Mouse (Mus musculus): ENCODE data around the gene Tmem40.

DNA sequence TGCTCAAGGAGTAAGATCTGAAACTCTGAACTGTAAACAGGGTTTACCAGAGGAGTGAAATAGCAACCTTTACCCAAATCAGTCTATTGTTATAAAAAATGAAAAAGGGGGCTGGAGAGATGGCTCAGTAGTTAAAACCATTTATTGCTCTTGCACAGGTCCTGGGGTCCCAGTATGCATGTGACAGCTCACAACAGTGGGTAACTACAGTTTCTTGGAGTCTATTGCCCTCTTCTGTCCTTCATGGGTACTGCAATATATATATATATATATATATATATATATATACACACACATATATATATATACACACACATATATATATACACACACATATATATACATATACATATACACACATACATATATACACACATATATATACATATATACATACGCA is 10.4 kb upstream of the Tmem40 start:
- TF ChIP-seq RCOR1 (conservative IDR thresholded peaks at IDR 0.05; ENCODE audit: low read depth, low read length) (no peak), CTCF (conservative IDR thresholded peaks at IDR 0.05 in 1 of 2, IDR thresholded peaks at IDR 0.05 in 1 of 2; ENCODE audit: low read depth in 2 of 2, low read length in 2 of 2) (peak in 1 of 2 experiments; percentile 44; a peak in 2 of 4 replicates), CHD1 (IDR thresholded peaks at IDR 0.05; ENCODE audit: low read depth, low read length) (no peak), POLR2A (IDR thresholded peaks at IDR 0.05; ENCODE audit: low read depth, low read length) (no peak), ELF1 (IDR thresholded peaks at IDR 0.05; ENCODE audit: low read depth, low read length) (no peak), NELFE (IDR thresholded peaks at IDR 0.05; ENCODE audit: low read depth, low read length) (no peak), USF1 (IDR thresholded peaks at IDR 0.05; ENCODE audit: low read depth, low read length) (no peak), NRF1 (IDR thresholded peaks at IDR 0.05; ENCODE audit: low read depth, low read length) (no peak), JUND (conservative IDR thresholded peaks at IDR 0.05; ENCODE audit: low read depth, low read length) (no peak), POLR2AphosphoS2 (IDR thresholded peaks at IDR 0.05; ENCODE audit: low read depth, low read length) (no peak), CHD2 (IDR thresholded peaks at IDR 0.05; ENCODE audit: low read length) (no peak), MYC (IDR thresholded peaks at IDR 0.05; ENCODE audit: low read depth, low read length) (no peak), EP300 (IDR thresholded peaks at IDR 0.05; ENCODE audit: low read length) (no peak)

Measured in CH12.LX (cell line).